Mouse (Mus musculus): ENCODE data around the gene 9130213A22Rik.

9130213A22Rik gene

GRCm38 (mm10) chr11:69122336-69122951 lies at the start of gene 9130213A22Rik:
Gene 9130213A22Rik, minus strand, starts transcription at chr11:69122589.
- peak; percentile 88 for DNase-seq (ENCODE audit: low spot score)

DNA sequence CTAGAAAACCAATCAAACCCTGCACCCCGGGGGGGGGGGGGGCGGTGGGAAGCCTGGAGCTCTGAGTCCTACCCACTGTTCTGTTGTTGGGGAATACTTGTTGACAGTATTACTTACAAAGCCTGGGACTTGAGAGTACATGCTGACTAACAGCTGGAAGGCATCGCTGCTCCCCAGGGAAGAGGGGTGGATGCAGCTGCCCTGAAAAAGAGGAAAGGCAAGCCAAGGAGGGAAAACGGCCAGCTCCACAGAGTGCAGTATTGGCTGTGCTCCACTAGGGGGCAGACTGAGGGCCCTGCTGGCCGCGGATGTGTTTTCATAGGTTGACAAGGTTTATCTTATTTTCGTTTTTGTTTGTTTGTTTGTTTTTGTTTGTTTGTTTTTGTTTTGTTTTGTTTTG lies 49.2 kb upstream of the 9130213A22Rik start:
- DNase-seq (ENCODE audit: low spot score): peak; percentile 76

DNA sequence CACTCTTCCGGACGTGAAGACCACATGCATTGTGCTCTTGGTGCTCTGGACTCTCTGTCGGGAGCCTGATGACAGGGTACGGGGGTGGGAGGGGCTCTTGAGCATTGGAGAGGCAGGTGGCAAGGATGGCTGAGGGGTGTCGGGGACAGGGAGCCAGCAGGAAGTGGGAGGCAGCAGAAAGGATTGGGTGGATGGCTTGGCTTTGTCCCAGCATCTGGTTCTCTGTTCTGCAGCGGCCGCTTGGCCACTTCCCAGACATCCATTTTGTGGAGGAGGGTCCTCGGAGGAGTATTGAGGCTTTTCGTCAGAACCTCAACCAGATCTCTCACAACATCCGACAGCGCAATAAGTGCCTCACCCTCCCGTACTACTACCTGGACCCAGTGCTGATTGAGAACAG lies 46.9 kb upstream of the 9130213A22Rik start:
- DNase-seq (ENCODE audit: low spot score): no peak

GRCm38 (mm10) chr11:69156800-69157199 lies 34.4 kb upstream of the 9130213A22Rik start, which contains the start of gene Alox12b:
Gene Alox12b, plus strand, starts transcription at chr11:69156989.
- no peak for DNase-seq (ENCODE audit: low spot score)

- no peak for DNase-seq (ENCODE audit: low spot score)
These were observed 33.0 kb upstream of the 9130213A22Rik start for GRCm38 (mm10) chr11:69155351-69155750.

GRCm38 (mm10) chr11:69153831-69154230 lies 31.4 kb upstream of the 9130213A22Rik start:
- DNase-seq (ENCODE audit: low spot score): no peak

DNA sequence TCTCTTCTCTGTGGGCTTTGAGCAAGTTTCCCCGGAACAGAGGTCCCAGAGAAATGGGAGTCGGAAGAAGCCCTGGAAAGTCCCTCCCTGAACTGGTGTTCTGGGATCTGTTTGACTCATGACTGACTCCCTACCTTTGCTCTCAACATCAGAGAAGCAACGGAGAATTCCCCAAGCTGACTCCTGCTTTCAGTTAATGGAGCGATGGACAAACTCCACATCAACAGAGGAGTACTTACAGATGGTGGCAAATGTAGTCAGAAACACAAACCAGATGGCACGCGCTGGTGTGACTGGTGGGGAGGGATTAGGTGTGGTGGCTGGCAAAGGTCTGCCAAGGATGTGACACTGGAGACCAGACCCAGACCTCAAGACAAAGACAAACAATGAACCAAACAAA lies 28.6 kb upstream of the 9130213A22Rik start:
- no peak for DNase-seq (ENCODE audit: low spot score)

GRCm38 (mm10) chr11:69150444-69150843 lies 28.1 kb upstream of the 9130213A22Rik start:
- peak; percentile 80 for DNase-seq (ENCODE audit: low spot score)

DNA sequence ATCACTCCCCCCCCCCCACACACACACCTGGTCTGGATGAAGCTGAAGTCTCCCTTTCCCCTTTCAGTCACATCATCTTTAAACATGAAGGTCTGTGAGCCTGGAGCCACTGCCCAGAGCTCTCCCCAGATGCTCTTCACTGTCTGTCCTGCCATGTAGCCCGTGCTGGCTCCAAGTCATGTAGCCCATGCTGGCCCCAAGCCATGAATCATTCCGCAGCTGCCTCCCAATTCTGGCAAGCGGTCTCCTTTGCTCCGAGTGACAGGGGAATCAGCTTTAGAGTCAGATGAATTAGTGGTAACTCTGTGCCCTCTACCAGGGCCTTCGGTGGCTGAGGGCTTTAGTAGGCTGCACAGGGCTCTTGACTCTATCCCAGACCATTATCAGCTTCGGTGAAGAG lies 27.3 kb upstream of the 9130213A22Rik start:
- no peak for DNase-seq (ENCODE audit: low spot score)

GRCm38 (mm10) chr11:69148451-69148960 lies 26.1 kb upstream of the 9130213A22Rik start:
- no peak for DNase-seq (ENCODE audit: low spot score)

GRCm38 (mm10) chr11:69147546-69147945 lies 25.2 kb upstream of the 9130213A22Rik start:
- DNase-seq (ENCODE audit: low spot score): no peak

DNA sequence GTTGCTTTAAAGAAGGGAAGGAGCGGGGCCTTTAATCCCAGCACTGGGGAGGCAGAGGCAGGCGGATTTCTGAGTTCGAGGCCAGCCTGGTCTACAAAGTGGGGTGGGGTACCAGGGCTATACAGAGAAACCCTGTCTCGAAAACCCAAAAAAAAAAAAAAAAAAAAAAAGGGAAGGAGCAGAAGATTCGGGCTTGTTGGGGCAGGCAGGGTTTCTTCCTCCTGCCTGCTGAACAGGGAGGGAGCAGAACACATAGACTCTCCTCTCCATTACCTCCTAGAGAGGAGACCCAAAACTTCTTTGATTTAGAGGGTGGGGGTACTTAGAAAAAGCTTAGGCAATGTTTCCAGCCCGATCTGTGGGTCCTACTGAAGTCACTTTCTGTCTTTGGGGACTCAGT lies 13.0 kb upstream of the 9130213A22Rik start:
- DNase-seq (ENCODE audit: low spot score): no peak

GRCm38 (mm10) chr11:69134622-69134968 lies 12.2 kb upstream of the 9130213A22Rik start:
- no peak for DNase-seq (ENCODE audit: low spot score)

DNA sequence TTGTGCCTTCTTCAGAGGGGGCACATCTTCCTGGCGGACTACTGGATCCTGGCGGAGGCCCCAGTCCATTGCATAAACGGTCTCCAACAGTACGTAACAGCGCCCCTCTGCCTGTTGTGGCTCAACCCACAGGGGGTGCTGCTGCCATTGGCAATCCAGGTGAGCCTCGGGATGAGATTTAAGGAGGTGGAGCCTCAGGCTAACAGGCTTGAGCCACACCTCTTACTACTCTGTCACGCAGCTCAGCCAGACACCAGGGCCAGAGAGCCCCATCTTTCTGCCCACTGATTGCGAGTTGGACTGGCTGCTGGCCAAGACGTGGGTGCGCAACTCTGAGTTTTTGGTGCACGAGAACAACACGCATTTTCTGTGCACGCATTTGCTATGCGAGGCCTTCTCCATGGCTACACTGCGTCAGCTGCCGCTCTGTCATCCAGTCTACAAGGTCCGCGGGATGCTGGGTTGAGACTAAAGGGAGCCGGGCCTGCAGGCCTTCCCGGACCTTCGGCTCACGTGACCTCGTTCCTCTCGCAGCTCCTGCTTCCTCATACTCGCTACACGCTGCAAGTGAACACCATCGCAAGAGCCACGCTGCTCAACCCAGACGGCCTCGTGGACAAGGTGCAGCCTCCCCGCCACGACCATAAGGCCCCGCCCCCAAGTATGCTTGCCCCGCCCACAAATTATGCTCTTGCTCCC lies 11.7 kb upstream of the 9130213A22Rik start:
- DNase-seq (ENCODE audit: low spot score): peak; percentile 47

DNA sequence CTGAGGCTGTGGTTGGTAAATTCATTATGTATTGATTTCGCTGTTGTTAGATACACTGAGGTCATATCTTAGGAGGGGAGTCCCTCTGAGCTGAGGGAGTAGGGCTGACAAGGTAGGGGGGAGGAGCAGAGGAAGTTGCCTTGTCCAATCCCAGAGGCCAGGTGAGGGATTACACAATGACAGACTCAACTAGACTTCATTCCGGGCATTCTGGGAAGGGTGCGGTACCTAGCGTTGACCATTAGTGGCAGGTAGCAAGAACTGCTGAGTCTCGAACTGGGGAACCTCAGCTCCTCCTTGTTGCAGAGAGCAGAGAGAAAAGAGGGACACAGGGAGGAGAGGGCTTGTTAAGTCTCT lies 11.2 kb upstream of the 9130213A22Rik start:
- DNase-seq (ENCODE audit: low spot score): no peak

GRCm38 (mm10) chr11:69128426-69129122 lies 6.2 kb upstream of the 9130213A22Rik start:
- DNase-seq (ENCODE audit: low spot score): no peak

- DNase-seq (ENCODE audit: low spot score): no peak
These were observed 4.3 kb upstream of the 9130213A22Rik start for GRCm38 (mm10) chr11:69126706-69127095.

- no peak for DNase-seq (ENCODE audit: low spot score)
These were observed 3.7 kb upstream of the 9130213A22Rik start for GRCm38 (mm10) chr11:69125919-69126705.

DNA sequence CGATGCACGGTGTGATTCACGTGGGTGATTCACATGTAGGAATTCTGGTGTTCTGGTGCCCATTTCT lies 3.3 kb upstream of the 9130213A22Rik start, which contains the start of gene Aloxe3:
Gene Aloxe3, plus strand, starts transcription at position 45 of the 67 bp plus-strand sequence.
- DNase-seq (ENCODE audit: low spot score): no peak

DNA sequence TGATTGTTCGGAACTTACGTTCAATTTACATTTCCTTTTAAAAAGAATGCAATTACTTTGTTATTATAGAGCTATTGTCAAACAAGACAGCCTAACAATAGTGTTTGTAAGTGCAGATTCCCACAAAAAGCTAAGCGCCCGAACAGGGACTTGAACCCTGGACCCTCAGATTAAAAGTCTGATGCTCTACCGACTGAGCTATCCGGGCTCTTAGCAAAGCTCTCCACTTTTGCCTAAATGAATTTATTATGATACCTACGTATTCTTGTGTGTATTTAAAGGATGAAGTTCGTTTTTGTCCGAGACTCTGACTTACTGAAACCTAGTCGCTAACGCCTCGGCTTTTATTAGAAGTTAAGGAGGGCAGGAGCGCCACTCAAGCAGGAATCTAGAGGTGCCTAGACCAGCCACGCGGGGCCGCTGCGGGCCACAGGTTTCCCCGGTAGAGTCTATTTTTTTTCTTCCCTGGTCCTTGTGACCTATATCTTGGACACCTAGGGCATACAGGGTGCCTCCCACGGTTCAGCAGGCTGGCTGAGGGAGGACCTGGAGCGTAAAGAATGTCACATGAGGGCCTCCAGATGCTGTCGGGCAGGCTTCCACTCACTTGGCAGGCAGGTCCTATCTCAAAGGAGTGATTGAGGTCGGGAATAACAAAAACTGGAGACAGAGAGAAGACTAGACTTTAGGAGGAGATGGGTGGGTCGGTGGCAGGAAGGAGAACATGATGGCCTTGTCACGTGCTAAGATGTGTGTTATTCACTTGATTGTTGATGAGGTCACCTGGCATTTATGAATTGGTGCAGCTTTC lies 2.9 kb upstream of the 9130213A22Rik start:
- peak; percentile 80 for DNase-seq (ENCODE audit: low spot score)

GRCm38 (mm10) chr11:69124498-69124847 lies 2.1 kb upstream of the 9130213A22Rik start:
- DNase-seq (ENCODE audit: low spot score): peak; percentile 64
